Mouse (Mus musculus) CH12.LX (cell line): Measurements from ENCODE around the gene Xrra1. TPM values are rescaled to one million over a fixed set of nuclear protein-coding genes. Genes with fewer than 3 reads are reported as not detected.

Experiments
- DNase-seq: peaks from one replicate; pipeline ENCODE4 v3.0.0-alpha.2; 2013; ENCODE audit errors: extremely low read depth
- H3K27ac ChIP-seq: 2 replicates; pipeline ENCODE4 v1.5.1; 2012; ENCODE audit warnings: low read depth, mild to moderate bottlenecking, control low read depth, moderate library complexity; ENCODE audit not compliant: insufficient read depth
- H3K27me3 ChIP-seq: replicated peaks from 2 replicates; pipeline ENCODE3; 2012; ENCODE audit warnings: inconsistent platforms
- H3K36me3 ChIP-seq, 2 experiments: replicated peaks in 1 of 2; 2 replicates each; pipeline versions ENCODE3 to v1.6.1; 2012; ENCODE audit warnings: inconsistent platforms in 1 of 2, low read length in 1 of 2, mild to moderate bottlenecking in 1 of 2, mixed read lengths in 1 of 2, moderate library complexity in 1 of 2; ENCODE audit not compliant: control insufficient read depth in 1 of 2, insufficient read depth in 1 of 2
- H3K4me1 ChIP-seq, 2 experiments: 2 replicates each; pipeline ENCODE4 v1.6.1; 2012; ENCODE audit warnings: inconsistent platforms in 1 of 2, moderate library complexity in 1 of 2; ENCODE audit not compliant: insufficient read depth in 2 of 2, control insufficient read depth in 1 of 2
- H3K4me2 ChIP-seq: 2 replicates; pipeline ENCODE4 v1.6.1; 2012; ENCODE audit warnings: low read depth, mild to moderate bottlenecking, control low read depth; ENCODE audit not compliant: poor library complexity, insufficient read depth, severe bottlenecking
- H3K4me3 ChIP-seq, 3 experiments: fragments of 150-350 bp in 1 of 3; sonication (generic) in 1 of 3; replicated peaks in 1 of 3; 2 replicates each; pipeline versions ENCODE3 to v1.5.1; 2011 to 2012; ENCODE audit warnings: low read depth in 2 of 3, low read length in 2 of 3, mild to moderate bottlenecking in 2 of 3, moderate library complexity in 2 of 3, control low read depth in 1 of 3, improper control_type of control experiment in 1 of 3, inconsistent platforms in 1 of 3, mixed read lengths in 1 of 3; ENCODE audit not compliant: poor library complexity in 1 of 3
- H3K79me2 ChIP-seq: replicated peaks from 2 replicates; pipeline ENCODE4 v1.6.1; 2012; ENCODE audit warnings: mild to moderate bottlenecking, moderate library complexity; ENCODE audit not compliant: control insufficient read depth, poor library complexity, insufficient read depth, severe bottlenecking; ENCODE audit errors: extremely low read depth
- H3K9ac ChIP-seq: 2 replicates; pipeline ENCODE4 v1.6.1; 2012; ENCODE audit warnings: low read depth, mild to moderate bottlenecking, control low read depth, moderate library complexity; ENCODE audit not compliant: insufficient read depth
- H3K9me3 ChIP-seq: replicated peaks from 2 replicates; pipeline ENCODE3; 2012; ENCODE audit warnings: low read length, inconsistent platforms, mixed read lengths
- BHLHE40 ChIP-seq: IDR thresholded peaks from 2 replicates; pipeline ENCODE4 v1.6.1; 2011; ENCODE audit warnings: mild to moderate bottlenecking, low read depth, low read length, improper control_type of control experiment
- CHD1 ChIP-seq: IDR thresholded peaks from 2 replicates; pipeline ENCODE4 v1.6.1; 2012; ENCODE audit warnings: low read depth, low read length, improper control_type of control experiment, inconsistent platforms
- CHD2 ChIP-seq: IDR thresholded peaks from 2 replicates; pipeline ENCODE4 v1.6.1; 2011; ENCODE audit warnings: low read length, improper control_type of control experiment
- CTCF ChIP-seq, 2 experiments: IDR thresholded peaks in 1 of 2; conservative IDR thresholded peaks in 1 of 2; 2 replicates each; pipeline ENCODE4 v1.5.1; 2011 to 2012; ENCODE audit warnings: low read depth in 2 of 2, low read length in 2 of 2, improper control_type of control experiment in 1 of 2, inconsistent platforms in 1 of 2, mild to moderate bottlenecking in 1 of 2, moderate library complexity in 1 of 2
- ELF1 ChIP-seq: IDR thresholded peaks from 2 replicates; pipeline ENCODE4 v1.6.1; 2014; ENCODE audit warnings: low read depth, mild to moderate bottlenecking, inconsistent platforms, low read length, improper control_type of control experiment
- EP300 ChIP-seq: IDR thresholded peaks from 2 replicates; pipeline ENCODE4 v1.6.1; 2011; ENCODE audit warnings: low read length, improper control_type of control experiment
- HCFC1 ChIP-seq: IDR thresholded peaks from 2 replicates; pipeline ENCODE4 v1.6.1; 2012; ENCODE audit warnings: low read depth, mild to moderate bottlenecking, inconsistent platforms, low read length, improper control_type of control experiment
- IRF4 ChIP-seq: IDR thresholded peaks from 2 replicates; pipeline ENCODE4 v1.6.1; 2014; ENCODE audit warnings: low read depth, mild to moderate bottlenecking, inconsistent platforms, low read length, improper control_type of control experiment
- JUND ChIP-seq: conservative IDR thresholded peaks from 2 replicates; pipeline ENCODE4 v1.6.1; 2011; ENCODE audit warnings: low read depth, low read length, improper control_type of control experiment
- KAT2A ChIP-seq: IDR thresholded peaks from 2 replicates; pipeline ENCODE4 v1.6.1; 2012; ENCODE audit warnings: low read length, improper control_type of control experiment, inconsistent platforms; ENCODE audit not compliant: insufficient replicate concordance
- MAFK ChIP-seq: IDR thresholded peaks from 2 replicates; pipeline ENCODE4 v1.6.1; 2011; ENCODE audit warnings: low read length, improper control_type of control experiment; ENCODE audit not compliant: insufficient replicate concordance
- MAX ChIP-seq: IDR thresholded peaks from 2 replicates; pipeline ENCODE4 v1.6.1; 2011; ENCODE audit warnings: low read length, improper control_type of control experiment
- MAZ ChIP-seq: IDR thresholded peaks from 2 replicates; pipeline ENCODE4 v1.6.1; 2012; ENCODE audit warnings: low read depth, mild to moderate bottlenecking, inconsistent platforms, low read length, improper control_type of control experiment, moderate library complexity
- MYC ChIP-seq: IDR thresholded peaks from 2 replicates; pipeline ENCODE4 v1.6.1; 2011; ENCODE audit warnings: low read depth, mild to moderate bottlenecking, improper control_type of control experiment, low read length
- NELFE ChIP-seq: IDR thresholded peaks from 2 replicates; pipeline ENCODE4 v1.6.1; 2011; ENCODE audit warnings: low read depth, low read length, improper control_type of control experiment
- NRF1 ChIP-seq: IDR thresholded peaks from 2 replicates; pipeline ENCODE4 v1.6.1; 2014; ENCODE audit warnings: low read depth, mild to moderate bottlenecking, inconsistent platforms, low read length, improper control_type of control experiment, moderate library complexity
- POLR2AphosphoS2 ChIP-seq: IDR thresholded peaks from 2 replicates; pipeline ENCODE4 v1.6.1; 2011; ENCODE audit warnings: low read depth, low read length, improper control_type of control experiment
- SIN3A ChIP-seq: IDR thresholded peaks from 2 replicates; pipeline ENCODE4 v1.6.1; 2012; ENCODE audit warnings: low read length, improper control_type of control experiment, inconsistent platforms
- SMC3 ChIP-seq: IDR thresholded peaks from 2 replicates; pipeline ENCODE4 v1.6.1; 2011; ENCODE audit warnings: low read depth, low read length, improper control_type of control experiment
- TBP ChIP-seq: conservative IDR thresholded peaks from 2 replicates; pipeline ENCODE4 v1.6.1; 2011; ENCODE audit warnings: low read depth, low read length, improper control_type of control experiment
- USF1 ChIP-seq: IDR thresholded peaks from 2 replicates; pipeline ENCODE4 v1.6.1; 2014; ENCODE audit warnings: low read depth, mild to moderate bottlenecking, inconsistent platforms, low read length, improper control_type of control experiment
- ZC3H11A ChIP-seq: IDR thresholded peaks from 2 replicates; pipeline ENCODE4 v1.6.1; 2012; ENCODE audit warnings: low read depth, mild to moderate bottlenecking, inconsistent platforms, low read length, improper control_type of control experiment
- ZKSCAN1 ChIP-seq: IDR thresholded peaks from 2 replicates; pipeline ENCODE4 v1.6.1; 2012; ENCODE audit warnings: low read depth, inconsistent platforms, low read length, improper control_type of control experiment, borderline replicate concordance
- ZNF384 ChIP-seq: IDR thresholded peaks from 2 replicates; pipeline ENCODE4 v1.6.1; 2012; ENCODE audit warnings: low read depth, low read length, improper control_type of control experiment, inconsistent platforms
- dilution Hi-C: fragments of 300-500 bp; cut with MboI; formaldehyde crosslinking; loops from 2 replicates; pipeline ENCODE4 v1.14.3; 2020; ENCODE audit warnings: low sequenced_read_pairs; ENCODE audit not compliant: extremely low pct_unique_long_range_greater_than_20kb, extremely low pct_ligation_motif_present
- in situ Hi-C: fragments of 300-500 bp; cut with MboI; formaldehyde crosslinking; loops from 3 replicates; pipeline ENCODE4 v1.14.3; 2019; ENCODE audit warnings: low sequenced_read_pairs, low pct_ligation_motif_present, low pct_unique_long_range_greater_than_20kb, mixed read lengths
- polyA plus RNA-seq: library from polyadenylated mRNA; unstranded; fragments of >175 nt; gene quantifications from 2 replicates; pipeline ENCODE4 v1.2.1, GENCODE M21; 2012; ENCODE audit warnings: low read depth; ENCODE audit not compliant: insufficient read length
- total RNA-seq, 2 experiments: library from RNA; depleted of rRNA; stranded (reverse); fragments of 300-350 nt in 1 of 2; fragments of >200 nt in 1 of 2; gene quantifications; 2 replicates each; pipeline ENCODE4 v1.2.3; 2012 to 2014

Xrra1 gene
- total and polyA plus RNA-seq, 3 experiments: 0.17 to 0.59 (median 0.49) TPM

DNA sequence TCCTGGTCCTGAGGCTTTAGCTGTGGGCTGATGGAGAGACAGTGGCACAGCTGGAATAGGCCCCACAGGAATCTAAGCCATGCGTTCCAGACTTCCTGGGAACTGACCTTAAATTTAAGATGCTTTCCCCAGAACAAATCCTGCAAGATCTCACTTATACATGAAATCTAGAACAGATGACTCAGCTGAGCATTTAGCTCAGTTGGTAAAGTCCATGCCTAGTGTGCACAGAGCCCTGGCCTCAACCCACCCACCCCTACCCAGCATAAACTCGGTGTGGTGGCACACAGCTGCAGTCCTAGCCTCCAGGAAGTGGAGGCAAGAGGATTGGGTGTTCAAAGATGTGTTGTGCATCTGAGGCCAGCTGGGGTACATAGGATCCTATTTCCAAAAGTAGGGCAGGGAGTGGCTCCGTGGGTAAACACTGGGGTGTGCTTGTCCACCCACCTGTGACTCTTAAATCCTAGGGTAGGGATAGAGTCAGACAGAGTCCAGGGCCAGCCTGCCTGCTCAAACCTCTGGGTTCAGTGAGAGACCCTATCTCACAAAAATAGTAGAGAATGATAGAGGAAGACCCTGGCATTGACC, 31.3 kb downstream of the Xrra1 start:
- Histone ChIP-seq H3K36me3 (no peaks in the 10 kb centered on the region), H3K4me1 (peaks cover 0 to 6% of the 10 kb centered on the region in 2 experiments; a peak in 2 of 4 replicates)
- TF ChIP-seq NELFE: no peak
- TF ChIP-seq MAFK: no peak
- TF ChIP-seq IRF4: no peak
- no peak for TF ChIP-seq MAZ
- no peak for TF ChIP-seq EP300
- TF ChIP-seq TBP: no peak
- TF ChIP-seq HCFC1: no peak
- TF ChIP-seq MYC: no peak
- no peak for TF ChIP-seq BHLHE40
- no peak for TF ChIP-seq SIN3A
- TF ChIP-seq, all 38 proteins: peak for 0
- Histone ChIP-seq H3K79me2 (no peaks in the 10 kb centered on the region), H3K4me3 (no peak overlapping the region), H3K27ac (no peak overlapping the region), H3K9me3 (no peaks in the 10 kb centered on the region), H3K9ac (no peak overlapping the region), H3K27me3 (no peaks in the 10 kb centered on the region), H3K4me2 (no peak overlapping the region)
- in situ Hi-C loops (no loop called here), dilution Hi-C loops (no loop called here)
- DNase-seq: no peak

DNA sequence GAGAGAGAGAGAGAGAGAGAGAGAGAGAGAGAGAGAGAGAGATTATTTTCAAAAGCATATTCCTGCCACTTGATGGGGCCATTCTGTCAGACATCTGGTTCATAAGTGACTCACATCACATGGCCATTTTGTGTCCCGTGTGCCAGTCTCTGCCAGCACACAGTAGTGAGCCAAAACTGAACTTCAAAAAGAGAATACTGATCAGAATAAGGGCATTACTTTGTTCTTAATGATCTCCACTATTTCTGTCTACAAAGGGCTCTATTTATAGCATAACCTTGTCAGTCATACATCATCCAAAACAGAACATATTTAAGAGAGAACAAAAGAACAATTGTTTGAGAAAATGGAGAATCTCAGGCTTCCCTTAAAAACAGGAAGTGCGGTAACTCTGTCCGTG, 32.6 kb downstream of the Xrra1 start:
- in situ Hi-C loops (no loop called here), dilution Hi-C loops (no loop called here)
- Histone ChIP-seq H3K9ac (no peak overlapping the region), H3K4me1 (peaks cover 0 to 6% of the 10 kb centered on the region in 2 experiments; a peak in 2 of 4 replicates), H3K4me2 (no peak overlapping the region), H3K79me2 (no peaks in the 10 kb centered on the region), H3K4me3 (no peak overlapping the region), H3K36me3 (no peaks in the 10 kb centered on the region), H3K9me3 (no peaks in the 10 kb centered on the region), H3K27me3 (no peaks in the 10 kb centered on the region), H3K27ac (no peak overlapping the region)
- TF ChIP-seq CTCF (conservative IDR thresholded peaks at IDR 0.05 in 1 of 2, IDR thresholded peaks at IDR 0.05 in 1 of 2; ENCODE audit: low read depth in 2 of 2, low read length in 2 of 2) (no peak), ZC3H11A (no peak), MAZ (no peak), NELFE (no peak)
- DNase-seq: no peak

DNA sequence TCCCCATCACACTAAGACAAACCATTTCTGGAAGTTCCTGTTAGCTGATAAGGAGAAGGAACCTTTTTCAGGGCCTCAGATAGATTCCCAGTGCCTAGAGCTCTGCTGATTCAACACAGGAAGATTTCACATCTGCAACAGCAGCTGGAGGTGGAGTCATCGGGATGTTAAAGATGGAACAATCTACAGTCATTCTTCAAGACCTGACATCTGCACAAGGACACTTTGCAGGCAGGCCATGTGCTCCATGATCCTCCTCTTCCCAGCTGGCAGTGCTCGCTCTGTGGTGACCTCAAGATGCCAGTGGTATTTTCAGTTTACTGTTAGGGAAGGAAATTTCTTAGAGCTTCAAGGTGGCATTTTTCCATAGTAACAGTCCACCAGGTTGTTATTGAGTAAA, 33.4 kb downstream of the Xrra1 start:
- no peaks in the 10 kb centered on the region for H3K36me3 ChIP-seq
- no peaks in the 10 kb centered on the region for H3K27me3 ChIP-seq
- H3K4me2 ChIP-seq: no peak overlapping the region
- no peak overlapping the region for H3K9ac ChIP-seq
- dilution Hi-C loops: no loop called here
- H3K9me3 ChIP-seq: no peaks in the 10 kb centered on the region
- no peaks in the 10 kb centered on the region for H3K79me2 ChIP-seq
- no peak for DNase-seq
- peaks cover 0 to 6% of the 10 kb centered on the region in 2 experiments; a peak in 2 of 4 replicates for H3K4me1 ChIP-seq
- no peak overlapping the region for H3K4me3 ChIP-seq
- in situ Hi-C loops: no loop called here
- no peak for TF ChIP-seq IRF4
- no peak for TF ChIP-seq NRF1
- no peak for TF ChIP-seq BHLHE40
- no peak for TF ChIP-seq SMC3
- no peak for TF ChIP-seq ELF1
- TF ChIP-seq NELFE: no peak
- no peak for TF ChIP-seq CHD1
- TF ChIP-seq ZKSCAN1: no peak
- no peak for TF ChIP-seq USF1
- TF ChIP-seq POLR2AphosphoS2: no peak
- TF ChIP-seq KAT2A: no peak
- TF ChIP-seq ZC3H11A: no peak
- no peak for TF ChIP-seq MAZ
- no peak for TF ChIP-seq MAX
- TF ChIP-seq CHD2: no peak
- TF ChIP-seq ZNF384: no peak
- TF ChIP-seq JUND: no peak
- no peak for TF ChIP-seq MYC
- no peak for TF ChIP-seq EP300
- no peak for TF ChIP-seq SIN3A
- H3K27ac ChIP-seq: no peak overlapping the region
